Mouse (Mus musculus) fibroblast of lung, adult 2 months (primary cell): ENCODE measurements around the gene Cldn19.

ENCODE experiments used
- DNase-seq: peaks from one replicate; pipeline ENCODE4 v3.0.0-alpha.2; 2011; ENCODE audit warnings: low read depth

Gene Cldn19

DNA sequence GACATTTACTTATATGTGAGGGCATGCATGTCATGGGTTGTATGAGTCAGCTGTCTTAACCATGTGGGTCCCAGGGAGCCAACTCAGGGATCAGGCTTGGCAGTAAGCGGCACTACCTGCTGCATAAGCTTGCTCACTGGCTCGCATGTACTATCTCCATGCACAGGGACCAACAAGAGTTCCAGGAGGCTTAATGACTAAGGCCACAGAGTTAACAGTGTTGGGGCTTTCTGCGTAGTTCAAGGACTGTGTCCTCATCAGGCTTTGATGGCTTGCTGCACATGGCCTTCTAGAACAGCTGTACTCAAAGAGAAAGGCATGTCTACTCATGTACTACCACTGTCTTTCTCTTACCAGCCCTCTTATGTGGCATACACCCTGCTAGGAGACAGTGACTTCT lies 45.5 kb downstream of the Cldn19 start:
- no peak for DNase-seq

- DNase-seq = no peak
Measured at GRCm38 (mm10) chr4:119301777-119302176, 46.6 kb downstream of the Cldn19 start.

- DNase-seq = no peak
Measured at GRCm38 (mm10) chr4:119303291-119303690, 48.1 kb downstream of the Cldn19 start.

GRCm38 (mm10) chr4:119305418-119305817 lies 50.2 kb downstream of the Cldn19 start:
- DNase-seq = no peak
